Mouse (Mus musculus): Measurements from ENCODE around the gene Rad23a. TPM values are rescaled to one million over a fixed set of nuclear protein-coding genes. Genes with fewer than 3 reads are reported as not detected.

Gene Rad23a
- polyA plus RNA-seq, 1 experiment, result 68.3 TPM

DNA sequence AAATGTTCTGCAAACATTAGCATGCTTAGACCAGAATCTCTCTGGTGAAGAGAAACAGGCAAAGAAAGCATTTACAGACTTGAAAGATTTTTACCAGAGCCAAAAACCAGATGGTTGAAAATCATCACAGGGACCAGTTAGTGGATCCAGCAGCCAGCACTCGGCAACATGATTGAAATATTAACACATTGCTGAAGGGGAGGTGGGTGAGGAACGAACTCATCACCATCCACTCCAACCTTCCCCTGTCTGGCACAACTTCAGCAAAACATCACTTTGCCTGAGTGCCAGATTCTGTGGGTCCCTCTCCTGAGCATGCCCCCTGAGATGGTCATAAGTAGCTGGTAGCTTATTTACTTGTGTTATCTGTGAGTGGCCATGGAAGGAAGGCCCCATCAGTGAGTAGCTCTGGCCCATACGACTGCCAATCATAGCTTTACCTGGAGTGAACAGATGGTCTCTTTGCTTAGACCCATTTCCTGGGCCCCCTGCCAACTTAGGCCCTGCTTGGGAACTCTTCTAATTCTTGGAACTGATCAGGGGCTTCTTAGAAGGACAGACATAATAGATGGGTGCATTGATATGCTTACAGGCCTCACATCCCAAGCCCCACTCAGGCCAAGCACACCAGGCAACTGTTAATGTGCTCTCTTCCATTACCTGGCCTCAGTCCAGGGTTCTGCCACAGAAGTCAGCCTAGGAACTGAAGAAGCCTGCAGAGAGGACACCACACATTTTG lies 37.0 kb upstream of the Rad23a start:
- H3K27me3 ChIP-seq (ENCODE audit: control insufficient read depth, insufficient read depth, insufficient read length), result no peaks in the 10 kb centered on the region
- TF ChIP-seq CEBPB (IDR thresholded peaks at IDR 0.05; ENCODE audit: low read depth) (no peak), MYOD1 (IDR thresholded peaks at IDR 0.05; ENCODE audit: control insufficient read depth, insufficient read length, low read depth) (no peak), USF1 (IDR thresholded peaks at IDR 0.05; ENCODE audit: low read depth) (no peak), FOSL1 (IDR thresholded peaks at IDR 0.05; ENCODE audit: insufficient read depth, low read length, poor library complexity, severe bottlenecking) (no peak), CTCF (IDR thresholded peaks at IDR 0.05; ENCODE audit: control insufficient read depth, insufficient read depth, insufficient read length) (no peak), MYOG (IDR thresholded peaks at IDR 0.05; ENCODE audit: control insufficient read depth, extremely low read depth, insufficient read length) (no peak), MAX (IDR thresholded peaks at IDR 0.05) (no peak)
- H3K79me3 ChIP-seq (ENCODE audit: low read depth), result no peaks in the 10 kb centered on the region
- no peak overlapping the region for H3ac ChIP-seq (ENCODE audit: control insufficient read depth, insufficient read length, low read depth)
- H3K79me2 ChIP-seq (ENCODE audit: control insufficient read depth, insufficient read depth), result no peaks in the 10 kb centered on the region
- H3K36me3 ChIP-seq (ENCODE audit: control insufficient read depth, insufficient read depth), result no peaks in the 10 kb centered on the region
- H3K4me3 ChIP-seq (ENCODE audit: insufficient read depth, poor library complexity, severe bottlenecking), result no peak overlapping the region

DNA sequence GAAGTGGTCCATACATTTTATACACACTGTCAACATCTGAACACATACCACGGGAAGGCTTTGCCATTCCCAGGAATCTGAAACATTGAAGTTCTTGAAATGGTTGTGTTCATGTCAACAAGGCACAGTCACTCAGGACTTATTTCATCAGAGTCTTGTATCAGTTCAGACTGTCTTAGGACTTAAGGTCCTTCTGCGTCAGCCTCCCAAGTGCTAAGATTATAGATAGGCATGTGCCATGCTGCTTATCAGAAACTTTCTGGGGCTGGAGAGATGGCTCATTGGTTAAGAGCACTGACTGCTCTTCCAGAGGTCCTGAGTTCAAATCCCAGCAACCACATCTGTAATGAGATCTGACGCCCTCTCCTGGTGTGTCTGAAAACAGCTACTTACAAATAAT lies 33.9 kb upstream of the Rad23a start:
- H3ac ChIP-seq (ENCODE audit: control insufficient read depth, insufficient read length, low read depth), result no peak overlapping the region
- peaks cover 9% of the 10 kb centered on the region for H3K36me3 ChIP-seq (ENCODE audit: control insufficient read depth, insufficient read depth)
- no peaks in the 10 kb centered on the region for H3K79me3 ChIP-seq (ENCODE audit: low read depth)
- TF ChIP-seq MAX (IDR thresholded peaks at IDR 0.05), result no peak
- no peak for TF ChIP-seq MYOG (IDR thresholded peaks at IDR 0.05; ENCODE audit: control insufficient read depth, extremely low read depth, insufficient read length)
- no peak for TF ChIP-seq FOSL1 (IDR thresholded peaks at IDR 0.05; ENCODE audit: insufficient read depth, low read length, poor library complexity, severe bottlenecking)
- TF ChIP-seq USF1 (IDR thresholded peaks at IDR 0.05; ENCODE audit: low read depth), result no peak
- TF ChIP-seq CTCF (IDR thresholded peaks at IDR 0.05; ENCODE audit: control insufficient read depth, insufficient read depth, insufficient read length), result no peak
- no peak for TF ChIP-seq MYOD1 (IDR thresholded peaks at IDR 0.05; ENCODE audit: control insufficient read depth, insufficient read length, low read depth)
- no peak for TF ChIP-seq CEBPB (IDR thresholded peaks at IDR 0.05; ENCODE audit: low read depth)
- no peak overlapping the region for H3K4me3 ChIP-seq (ENCODE audit: insufficient read depth, poor library complexity, severe bottlenecking)
- H3K27me3 ChIP-seq (ENCODE audit: control insufficient read depth, insufficient read depth, insufficient read length), result no peaks in the 10 kb centered on the region
- H3K79me2 ChIP-seq (ENCODE audit: control insufficient read depth, insufficient read depth), result no peaks in the 10 kb centered on the region

DNA sequence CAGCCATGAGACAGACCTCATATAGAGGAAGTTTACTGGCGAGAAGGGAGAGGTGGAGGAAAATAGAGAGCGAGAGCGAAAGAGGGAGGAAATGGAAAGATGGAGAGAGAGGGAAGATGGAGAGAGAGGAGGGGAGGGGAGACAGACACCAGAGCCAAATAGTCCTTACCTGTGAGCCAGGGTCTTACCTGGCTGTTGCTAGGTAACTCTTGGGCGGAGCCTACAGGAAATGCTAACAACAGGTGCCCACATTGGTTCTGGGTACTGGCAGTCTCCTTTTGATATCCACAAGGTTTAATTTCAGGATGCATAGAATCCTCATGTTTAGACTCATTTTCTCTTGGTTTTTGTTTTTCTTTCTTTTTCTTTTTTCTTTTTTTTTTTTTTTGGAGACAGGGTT lies 32.6 kb upstream of the Rad23a start:
- peaks cover 21% of the 10 kb centered on the region for H3K36me3 ChIP-seq (ENCODE audit: control insufficient read depth, insufficient read depth)
- H3K79me3 ChIP-seq (ENCODE audit: low read depth), result no peaks in the 10 kb centered on the region
- no peak overlapping the region for H3ac ChIP-seq (ENCODE audit: control insufficient read depth, insufficient read length, low read depth)
- H3K27me3 ChIP-seq (ENCODE audit: control insufficient read depth, insufficient read depth, insufficient read length), result no peaks in the 10 kb centered on the region
- TF ChIP-seq MAX (IDR thresholded peaks at IDR 0.05) (no peak), MYOG (IDR thresholded peaks at IDR 0.05; ENCODE audit: control insufficient read depth, extremely low read depth, insufficient read length) (no peak), USF1 (IDR thresholded peaks at IDR 0.05; ENCODE audit: low read depth) (no peak), CTCF (IDR thresholded peaks at IDR 0.05; ENCODE audit: control insufficient read depth, insufficient read depth, insufficient read length) (no peak), FOSL1 (IDR thresholded peaks at IDR 0.05; ENCODE audit: insufficient read depth, low read length, poor library complexity, severe bottlenecking) (no peak), MYOD1 (IDR thresholded peaks at IDR 0.05; ENCODE audit: control insufficient read depth, insufficient read length, low read depth) (no peak), CEBPB (IDR thresholded peaks at IDR 0.05; ENCODE audit: low read depth) (no peak)
- H3K79me2 ChIP-seq (ENCODE audit: control insufficient read depth, insufficient read depth), result no peaks in the 10 kb centered on the region
- no peak overlapping the region for H3K4me3 ChIP-seq (ENCODE audit: insufficient read depth, poor library complexity, severe bottlenecking)

- TF ChIP-seq USF1 (IDR thresholded peaks at IDR 0.05; ENCODE audit: low read depth), result no peak
- Histone ChIP-seq H3ac (ENCODE audit: control insufficient read depth, insufficient read length, low read depth) (no peak overlapping the region), H3K79me2 (ENCODE audit: control insufficient read depth, insufficient read depth) (no peaks in the 10 kb centered on the region), H3K79me3 (ENCODE audit: low read depth) (no peaks in the 10 kb centered on the region), H3K4me3 (ENCODE audit: insufficient read depth, poor library complexity, severe bottlenecking) (no peak overlapping the region), H3K36me3 (ENCODE audit: control insufficient read depth, insufficient read depth) (peaks cover 27% of the 10 kb centered on the region), H3K27me3 (ENCODE audit: control insufficient read depth, insufficient read depth, insufficient read length) (no peaks in the 10 kb centered on the region)
Observed at GRCm38 (mm10) chr8:84872309-84872965, 32.0 kb upstream of the Rad23a start.

DNA sequence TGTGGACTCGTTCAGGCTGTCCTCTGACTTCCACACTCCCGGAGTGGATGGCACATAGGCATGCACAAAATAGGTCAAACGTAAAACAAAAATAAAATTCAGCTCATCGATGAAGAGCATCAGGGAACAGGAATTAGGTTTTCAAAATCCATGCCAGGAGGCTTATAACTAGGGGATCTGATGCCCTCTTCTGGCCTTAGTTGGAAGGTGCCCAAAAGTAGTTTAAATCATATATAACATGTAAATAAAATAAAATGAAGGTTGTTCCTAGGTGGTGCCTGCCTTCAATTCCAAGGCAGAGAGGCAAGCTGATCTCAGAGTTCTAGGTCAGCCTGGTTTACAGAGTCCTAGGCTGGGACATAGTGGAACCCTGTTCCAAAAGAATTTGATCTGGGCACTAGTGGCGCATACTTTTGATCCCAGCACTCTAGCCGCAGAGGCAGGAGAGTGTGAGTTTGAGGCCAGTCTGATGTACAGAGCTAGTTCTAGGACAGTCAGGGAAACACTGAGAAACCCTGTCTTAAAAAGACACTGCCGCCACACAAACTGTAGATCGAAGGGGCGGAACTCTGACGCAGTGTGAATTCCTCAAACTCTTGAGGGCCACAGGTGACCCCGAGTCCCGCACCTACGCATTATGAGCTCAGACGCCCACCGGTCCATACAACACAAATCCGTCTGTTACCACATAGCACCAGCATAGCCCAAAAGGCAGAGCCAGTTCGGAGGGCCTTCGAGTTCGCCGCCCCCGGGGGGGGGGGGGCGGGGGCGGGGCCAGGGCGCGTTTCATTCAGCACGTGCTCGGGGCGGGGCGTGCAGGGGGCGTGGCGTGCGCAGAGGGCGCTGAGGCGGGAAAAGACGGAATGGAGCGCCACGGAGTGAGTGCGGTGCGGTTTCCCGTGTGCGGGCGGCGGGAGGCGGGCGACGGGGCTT lies 31.2 kb upstream of the Rad23a start, which contains the start of gene Syce2:
Syce2 (plus strand) TSS at position 736 of the 933 bp plus-strand sequence.
- Histone ChIP-seq H3K79me2 (ENCODE audit: control insufficient read depth, insufficient read depth) (no peaks in the 10 kb centered on the region), H3K4me3 (ENCODE audit: insufficient read depth, poor library complexity, severe bottlenecking) (no peak within 1 kb of the TSS), H3K79me3 (ENCODE audit: low read depth) (no peaks in the 10 kb centered on the region), H3ac (ENCODE audit: control insufficient read depth, insufficient read length, low read depth) (no peak within 1 kb of the TSS), H3K36me3 (ENCODE audit: control insufficient read depth, insufficient read depth) (peaks cover 34% of the 10 kb centered on the region), H3K27me3 (ENCODE audit: control insufficient read depth, insufficient read depth, insufficient read length) (no peaks in the 10 kb centered on the region)
- no peak for TF ChIP-seq MYOG (IDR thresholded peaks at IDR 0.05; ENCODE audit: control insufficient read depth, extremely low read depth, insufficient read length)
- no peak for TF ChIP-seq MAX (IDR thresholded peaks at IDR 0.05)
- no peak for TF ChIP-seq MYOD1 (IDR thresholded peaks at IDR 0.05; ENCODE audit: control insufficient read depth, insufficient read length, low read depth)
- no peak for TF ChIP-seq CEBPB (IDR thresholded peaks at IDR 0.05; ENCODE audit: low read depth)
- TF ChIP-seq CTCF (IDR thresholded peaks at IDR 0.05; ENCODE audit: control insufficient read depth, insufficient read depth, insufficient read length), result no peak
- no peak for TF ChIP-seq USF1 (IDR thresholded peaks at IDR 0.05; ENCODE audit: low read depth)
- TF ChIP-seq FOSL1 (IDR thresholded peaks at IDR 0.05; ENCODE audit: insufficient read depth, low read length, poor library complexity, severe bottlenecking), result no peak

All from C2C12 (cell line).